Mouse (Mus musculus) urinary bladder, postnatal 10 days (tissue): ENCODE measurements around the gene Cebpb.

Experiments
- DNase-seq: peaks from one replicate; pipeline ENCODE4 v3.0.0; 2022; ENCODE audit warnings: low spot score

The Cebpb gene

DNA sequence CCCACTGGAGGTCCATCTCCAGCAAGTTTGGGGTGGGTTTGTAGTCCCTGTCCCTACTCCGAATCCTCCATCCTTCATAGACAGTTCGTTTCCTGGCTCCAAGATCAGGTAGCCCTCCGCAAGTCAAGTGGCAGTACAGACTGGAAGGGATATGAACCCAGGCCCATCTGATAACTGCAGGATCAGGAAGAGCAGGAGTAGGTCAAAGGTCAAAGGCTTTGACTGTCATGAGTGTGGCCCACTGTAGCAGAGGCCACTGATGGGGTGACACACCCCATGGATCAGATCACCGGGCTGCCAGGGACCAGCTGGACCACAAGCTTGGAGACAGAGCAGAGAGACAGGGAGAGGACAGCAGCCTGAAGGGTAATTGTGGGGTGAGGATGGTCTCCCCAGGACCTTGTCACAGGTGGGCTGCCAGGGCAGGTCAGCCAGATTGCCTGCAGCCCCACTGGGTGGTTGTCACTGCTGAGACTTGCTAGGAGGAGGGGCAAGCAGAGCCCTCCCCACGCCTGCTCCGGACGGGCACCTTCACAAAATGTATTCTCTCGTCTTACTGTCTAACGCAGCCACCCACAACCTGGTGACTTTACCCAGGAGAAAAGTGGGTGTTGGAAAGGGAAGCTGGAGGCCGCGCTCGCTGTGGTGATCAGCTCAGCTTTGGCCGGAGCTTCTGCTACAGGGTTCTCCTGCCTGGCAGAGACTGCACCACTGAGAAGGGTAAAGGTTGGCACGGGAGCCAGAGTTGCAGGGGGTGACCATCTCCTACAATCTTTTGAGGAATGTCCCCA is 3.4 kb downstream of the Cebpb start:
- no peak for DNase-seq

DNA sequence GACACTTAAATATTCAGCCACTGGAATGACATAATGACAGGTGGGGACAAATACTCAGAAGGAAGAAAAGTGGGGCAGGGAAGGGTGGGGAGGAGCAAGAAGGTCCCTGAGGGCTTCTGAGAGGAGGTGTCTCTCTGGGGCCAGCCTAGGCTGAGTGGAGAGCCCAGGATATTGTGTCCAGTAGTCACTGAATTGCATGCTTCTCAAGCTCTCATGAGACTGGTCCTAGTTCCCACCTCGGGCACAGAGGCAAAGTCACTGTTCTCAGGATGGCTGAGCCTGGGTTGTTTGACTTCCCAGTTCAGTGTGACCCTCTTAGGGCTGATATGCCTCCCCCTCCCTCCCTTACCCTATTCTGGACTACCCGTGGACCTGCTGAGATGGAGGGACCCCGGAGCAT is 4.1 kb downstream of the Cebpb start:
- no peak for DNase-seq

DNA sequence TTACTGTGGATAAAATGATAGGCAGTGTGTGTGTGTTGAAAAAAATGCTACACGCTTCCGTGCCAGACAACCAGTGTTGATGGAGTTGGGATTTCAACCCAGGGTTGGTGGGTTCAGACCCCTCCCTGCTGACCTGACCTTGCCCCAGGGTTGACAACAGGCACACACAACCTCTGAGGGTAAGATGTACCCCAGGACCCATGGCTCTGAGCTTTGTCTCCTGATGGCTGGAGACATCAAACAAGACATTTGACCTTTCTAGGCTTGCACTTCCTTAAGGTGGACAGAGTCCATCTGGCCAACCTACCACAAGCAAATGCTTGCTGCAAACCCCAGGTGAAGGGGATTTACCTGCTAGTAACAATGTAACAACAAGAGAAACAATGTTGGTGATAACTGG is 4.8 kb downstream of the Cebpb start:
- no peak for DNase-seq

DNA sequence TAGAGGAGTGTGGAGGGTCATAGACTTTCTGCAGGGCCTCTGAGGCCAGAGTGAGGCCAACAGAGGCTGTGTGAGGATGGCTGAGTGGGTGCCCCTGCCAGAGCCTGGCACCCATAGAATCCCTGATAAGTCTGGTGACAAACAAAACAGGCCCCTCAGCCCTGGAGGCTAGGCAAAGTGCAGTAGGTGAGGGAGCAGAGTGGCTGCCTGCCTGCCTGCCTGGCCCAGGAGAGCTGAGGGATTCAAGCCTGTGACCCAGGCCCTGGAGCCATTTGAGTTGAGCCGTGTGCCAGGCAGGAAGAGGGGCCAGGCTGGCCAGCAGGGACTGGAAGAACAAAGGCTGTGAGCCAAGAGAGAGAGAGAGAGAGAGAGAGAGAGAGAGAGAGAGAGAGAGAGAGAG is 5.5 kb downstream of the Cebpb start:
- no peak for DNase-seq

DNA sequence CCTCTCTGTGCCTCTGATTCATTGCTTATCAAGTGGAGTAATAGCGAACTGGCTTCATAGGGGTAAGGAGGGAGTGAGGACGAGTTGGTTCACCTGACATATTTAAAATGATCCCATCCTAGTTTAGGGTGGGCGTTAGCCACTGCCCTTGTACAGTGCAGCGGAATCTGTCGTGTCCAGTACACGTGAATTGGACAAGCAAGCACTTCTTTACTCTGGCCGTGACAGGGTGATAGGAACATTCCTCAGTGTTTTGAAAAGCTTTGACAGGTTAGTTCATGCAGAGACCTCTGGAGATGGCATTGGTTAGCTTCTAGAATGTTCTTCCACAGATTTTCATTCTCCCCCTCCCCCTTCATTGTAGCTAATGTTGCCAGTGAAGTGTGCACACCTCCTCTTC is 6.2 kb downstream of the Cebpb start:
- DNase-seq: no peak

DNA sequence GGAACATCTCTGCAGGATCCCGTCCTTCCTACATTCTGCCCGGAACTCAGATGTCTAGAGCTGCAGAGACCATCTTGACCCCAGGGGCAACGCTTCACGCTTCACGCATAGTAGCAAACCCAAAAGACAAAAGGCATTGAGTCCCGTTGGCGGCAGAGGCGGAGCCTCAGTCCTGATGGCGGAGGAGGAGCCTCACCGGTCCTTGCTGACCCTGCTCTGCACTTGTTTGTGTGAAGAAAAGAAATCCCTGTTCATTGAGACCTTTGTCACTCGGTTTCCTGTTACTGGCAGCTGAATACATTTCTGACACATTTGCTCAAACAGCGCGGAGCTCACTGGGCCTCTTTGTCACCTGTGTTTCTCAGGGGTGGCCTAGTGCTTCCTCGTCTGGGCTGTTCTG is 6.8 kb downstream of the Cebpb start:
- no peak for DNase-seq

DNA sequence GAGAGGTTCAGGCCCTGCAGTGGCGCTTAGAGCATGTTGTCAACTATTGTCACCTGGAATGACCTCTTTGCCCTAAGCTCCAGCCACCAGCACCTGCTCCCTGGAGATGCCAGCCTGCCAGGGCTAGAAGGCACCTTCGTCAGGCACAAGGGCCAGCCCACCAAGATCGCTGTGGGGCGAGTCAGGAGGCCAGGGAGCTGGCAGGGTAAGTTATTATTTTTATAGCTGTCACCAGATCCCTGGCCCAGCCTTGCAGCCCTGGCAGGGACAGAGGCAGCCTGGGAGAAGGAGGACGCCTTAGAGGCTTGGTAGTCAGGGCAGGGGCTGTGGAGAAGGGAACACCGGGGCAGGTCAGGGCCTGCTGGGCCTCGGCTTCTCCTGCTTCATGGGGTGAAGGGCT is 7.4 kb downstream of the Cebpb start:
- DNase-seq: no peak

DNA sequence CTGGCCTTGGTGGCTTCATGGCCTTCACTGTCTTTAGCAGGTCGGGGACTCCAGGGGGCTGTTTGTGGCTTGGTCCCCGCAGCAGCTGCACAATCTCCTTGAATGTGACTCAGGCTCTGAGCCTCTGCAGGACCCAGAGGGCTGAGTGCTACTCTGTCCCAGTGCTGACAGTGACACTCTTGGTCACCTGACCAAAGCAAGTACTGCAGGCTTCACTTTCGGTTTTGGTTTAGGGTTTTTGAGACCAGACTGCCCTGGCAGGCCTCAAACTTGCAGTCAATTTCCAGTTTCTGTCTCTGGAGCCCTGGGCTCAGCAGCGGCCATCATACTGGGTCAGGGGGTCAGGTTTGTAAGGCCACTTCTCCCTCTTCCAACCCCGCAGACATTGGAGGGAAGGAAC is 9.2 kb downstream of the Cebpb start:
- DNase-seq: no peak

DNA sequence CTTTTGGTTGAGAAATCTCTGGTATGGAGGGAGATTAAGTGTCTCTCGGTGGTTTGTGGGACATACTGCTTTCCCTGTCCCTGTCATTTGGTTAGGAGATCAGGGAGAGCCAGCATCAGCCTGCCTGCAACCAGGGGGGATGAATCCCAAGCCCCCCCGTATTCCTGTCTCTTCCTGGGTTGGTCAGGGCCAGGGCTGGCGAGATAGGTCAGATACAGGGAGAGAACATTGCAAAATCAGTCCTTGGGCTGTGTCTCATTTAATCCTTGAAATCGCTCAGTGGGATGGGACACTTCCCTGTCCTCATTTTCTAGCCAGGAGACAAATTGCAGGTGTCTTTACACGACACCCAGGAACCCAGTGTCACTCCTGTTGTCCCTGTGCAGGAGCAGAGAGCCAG is 11.3 kb downstream of the Cebpb start:
- DNase-seq: no peak

DNA sequence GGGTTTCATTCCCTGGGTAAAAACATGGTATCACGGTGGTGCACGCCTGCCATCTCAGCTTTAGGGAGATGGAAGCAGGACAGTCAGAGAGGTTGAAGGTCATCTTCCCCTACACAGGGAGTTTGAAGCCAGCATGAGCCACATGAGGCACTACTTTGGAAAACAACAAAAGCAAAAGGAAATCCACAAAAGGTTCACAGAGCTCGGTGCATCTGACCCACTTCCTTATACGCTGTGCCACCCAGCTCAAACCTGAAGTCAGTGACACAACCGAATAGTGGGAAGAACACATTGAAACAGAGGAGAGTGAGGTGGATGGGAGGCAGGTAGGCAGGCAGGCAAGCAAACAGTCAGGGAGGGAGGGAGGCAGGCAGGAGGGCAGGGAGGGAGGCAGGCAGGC is 12.8 kb downstream of the Cebpb start:
- DNase-seq: no peak

DNA sequence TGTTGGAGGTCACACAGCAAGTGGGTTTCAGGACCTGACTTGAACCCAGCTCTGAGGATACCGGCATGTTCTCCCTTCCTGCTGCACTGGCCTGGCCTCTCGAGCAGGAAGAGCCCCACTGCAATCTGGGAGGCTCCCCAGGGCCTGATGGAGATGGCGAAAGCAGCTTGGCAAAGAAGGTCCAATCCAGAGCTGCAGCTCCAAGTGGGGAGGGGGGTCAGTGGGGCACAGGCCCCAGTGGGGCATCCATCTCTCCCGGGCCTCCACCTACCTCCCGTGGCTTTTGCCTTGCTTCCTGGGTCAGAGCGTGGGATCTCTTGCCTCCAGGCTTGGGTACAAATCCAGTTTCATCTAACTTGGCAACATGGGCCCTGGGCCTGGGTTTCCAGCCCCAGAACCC is 13.4 kb downstream of the Cebpb start:
- no peak for DNase-seq

DNA sequence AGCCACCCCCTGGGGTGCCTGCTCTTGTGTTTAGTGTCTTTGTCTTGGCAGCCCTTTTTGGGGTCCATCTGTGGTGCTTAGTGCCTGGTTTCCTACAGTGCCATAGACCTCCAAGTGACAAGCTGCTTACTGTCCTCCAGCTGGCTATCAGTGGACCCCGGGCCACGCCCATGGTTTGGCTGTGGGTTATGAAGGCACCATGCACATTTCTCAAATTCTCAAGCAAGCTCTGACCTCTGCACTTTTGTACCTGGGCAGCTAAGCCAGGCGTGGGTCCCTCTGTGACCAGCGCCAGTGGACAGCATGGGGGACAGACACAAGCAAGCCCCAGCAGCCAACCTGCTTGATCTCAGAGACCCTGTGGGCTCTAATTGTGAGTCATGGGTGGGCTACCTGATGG is 15.7 kb downstream of the Cebpb start:
- DNase-seq: no peak

DNA sequence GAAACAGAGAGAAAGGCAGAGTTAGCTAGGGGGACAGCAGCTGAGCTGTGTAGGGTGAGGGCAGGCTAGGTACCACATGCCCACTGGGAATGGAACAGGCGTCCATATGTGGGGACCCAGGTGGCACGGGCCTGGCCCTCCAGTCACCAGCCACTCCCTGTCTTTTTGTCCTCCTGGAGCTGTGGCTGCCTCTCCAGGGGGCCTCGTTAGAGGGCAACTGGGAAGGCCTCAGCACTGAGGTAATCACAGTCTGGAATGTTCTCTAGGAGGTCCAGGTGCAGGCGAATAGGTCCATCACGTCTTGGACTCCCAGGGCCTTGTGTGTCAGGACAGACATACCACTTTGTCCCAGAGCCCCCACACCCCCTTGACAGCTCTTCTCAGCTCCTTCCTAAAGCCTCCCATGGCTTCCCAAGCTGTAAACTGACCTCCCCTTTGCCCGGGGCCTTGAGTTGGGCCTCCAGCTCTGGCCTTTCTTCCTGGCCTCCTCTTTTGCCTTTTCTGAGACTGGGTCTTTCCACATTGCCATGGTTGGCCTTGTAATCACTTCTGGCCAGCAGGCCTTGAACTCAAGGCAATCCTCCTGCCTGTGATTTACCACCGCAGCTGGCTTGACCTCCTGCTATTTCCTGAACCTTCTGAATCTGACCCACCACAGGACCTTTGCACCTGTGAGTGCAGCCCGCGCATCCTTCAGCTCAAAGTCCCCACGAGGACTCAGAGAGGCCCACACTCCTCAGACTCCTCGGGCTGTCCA is 17.6 kb downstream of the Cebpb start:
- no peak for DNase-seq

DNA sequence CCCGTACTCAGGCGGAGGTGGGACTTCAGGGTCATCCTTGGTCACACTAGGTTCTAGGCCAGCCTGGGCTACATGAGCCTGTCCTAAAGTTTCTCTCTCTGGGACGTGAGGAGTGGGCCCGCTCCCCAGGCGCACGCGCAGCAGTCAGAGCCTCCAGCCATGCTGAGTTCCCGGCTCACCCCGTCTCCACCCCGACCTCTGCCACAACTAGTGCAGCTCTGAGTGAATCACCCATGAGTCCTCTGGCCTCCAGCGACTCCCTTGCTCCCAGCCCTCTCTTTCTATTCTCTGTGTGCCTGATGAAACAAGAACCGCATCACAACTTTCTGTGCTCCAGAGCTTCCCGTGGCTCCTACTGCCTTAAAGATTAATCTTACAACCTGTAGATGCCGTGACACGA is 19.7 kb downstream of the Cebpb start:
- no peak for DNase-seq

DNA sequence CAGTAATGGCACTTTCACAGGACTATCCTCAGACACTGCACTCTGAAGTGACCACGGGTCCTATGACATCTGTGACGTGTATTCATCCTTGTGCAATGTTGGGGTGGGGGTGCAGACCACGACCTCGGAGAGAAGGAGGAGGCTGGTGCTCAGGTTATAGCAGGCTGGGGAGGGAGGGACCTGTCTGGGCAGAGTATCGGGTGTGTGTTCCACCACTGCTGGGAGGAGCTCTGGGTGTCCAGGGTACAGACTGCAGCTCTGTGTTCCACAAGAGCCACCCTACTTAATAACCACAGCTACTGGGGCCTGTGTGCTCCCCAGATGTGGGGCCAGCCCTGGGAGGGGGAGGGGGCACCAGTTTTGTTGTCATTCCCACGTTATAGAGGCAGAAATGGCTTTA is 21.3 kb downstream of the Cebpb start:
- no peak for DNase-seq

DNA sequence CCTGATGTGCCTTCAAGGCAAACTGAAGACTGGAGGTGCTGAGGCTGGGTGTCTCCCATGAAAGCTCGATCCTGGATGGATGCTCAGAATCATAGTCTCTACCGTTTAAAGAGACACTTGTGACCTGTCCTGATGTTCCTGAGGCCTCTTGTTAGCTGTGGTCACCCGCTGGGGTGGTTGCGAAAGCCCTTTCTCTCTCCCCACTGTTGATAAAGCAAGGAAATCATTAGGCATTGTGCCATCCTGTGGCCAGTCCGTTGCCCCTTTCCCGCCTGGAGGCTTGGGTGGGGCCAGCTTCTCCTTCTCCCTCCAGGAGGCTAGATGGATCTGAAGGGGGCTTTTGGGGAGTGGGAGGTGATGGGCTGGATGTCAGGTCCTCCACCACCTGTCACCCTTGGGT is 21.9 kb downstream of the Cebpb start:
- DNase-seq: no peak

DNA sequence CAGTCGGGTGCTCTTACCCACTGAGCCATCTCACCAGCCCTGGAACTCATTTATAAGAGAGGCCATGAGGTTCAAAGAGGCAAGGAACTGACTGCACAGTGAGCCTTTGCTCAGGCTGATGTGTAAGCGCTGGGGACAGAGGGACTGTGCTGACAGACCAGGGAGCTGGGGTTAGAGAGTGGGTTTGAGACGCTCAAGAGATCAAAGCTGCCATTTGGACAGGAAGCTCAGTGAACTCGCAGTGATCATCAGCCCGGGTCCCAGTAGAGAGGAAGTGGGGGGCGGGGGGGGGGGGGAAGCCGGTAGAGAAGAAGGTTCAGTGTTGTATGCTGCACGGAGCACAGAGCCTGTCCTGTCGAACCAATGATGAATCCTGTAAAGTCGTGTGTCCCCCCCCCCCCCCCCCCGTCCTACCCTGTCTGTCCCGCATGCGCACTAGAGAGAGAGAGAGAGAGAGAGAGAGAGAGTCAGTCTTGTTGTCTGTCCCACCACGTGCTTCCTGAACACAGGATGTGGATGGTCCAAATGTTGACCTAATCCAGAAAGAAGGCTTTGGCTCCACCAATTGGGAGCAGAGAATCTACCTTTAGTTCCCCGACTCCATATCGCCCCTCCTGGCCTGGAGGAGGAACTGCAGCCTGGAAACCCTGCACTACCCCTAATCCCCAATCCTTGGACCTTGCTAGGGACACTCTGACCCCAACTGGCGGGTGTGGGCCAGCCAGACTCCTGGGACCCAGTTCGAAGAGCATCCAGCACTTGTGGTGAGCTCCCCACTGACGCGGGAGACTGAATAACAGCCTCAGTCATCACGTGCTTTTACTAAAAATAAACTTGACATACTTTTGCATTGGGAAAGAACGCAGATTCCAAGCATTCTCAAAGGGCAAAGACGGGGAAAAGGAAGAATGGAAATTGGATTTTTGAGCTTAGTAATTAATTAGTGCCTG is 24.4 kb downstream of the Cebpb start:
- DNase-seq: no peak

DNA sequence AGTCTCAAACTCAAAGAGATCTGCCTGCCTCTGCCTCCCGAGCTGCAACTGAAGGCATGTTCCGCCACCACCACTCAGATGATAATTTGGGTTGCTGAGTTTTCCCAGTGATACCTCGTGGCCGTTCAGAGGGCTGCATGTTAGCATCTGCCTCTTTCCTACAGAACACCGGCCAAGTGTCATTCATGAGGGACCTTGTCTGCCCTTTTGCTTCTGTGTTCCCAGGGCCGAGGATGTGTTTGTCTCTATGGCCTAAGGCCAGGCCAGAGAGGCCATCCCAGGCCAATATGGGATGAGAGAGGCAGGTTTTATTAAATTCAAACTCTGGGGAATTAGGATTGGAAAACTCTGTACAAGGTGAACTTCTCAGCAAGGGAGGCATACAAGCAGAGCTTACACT is 25.6 kb downstream of the Cebpb start:
- no peak for DNase-seq

DNA sequence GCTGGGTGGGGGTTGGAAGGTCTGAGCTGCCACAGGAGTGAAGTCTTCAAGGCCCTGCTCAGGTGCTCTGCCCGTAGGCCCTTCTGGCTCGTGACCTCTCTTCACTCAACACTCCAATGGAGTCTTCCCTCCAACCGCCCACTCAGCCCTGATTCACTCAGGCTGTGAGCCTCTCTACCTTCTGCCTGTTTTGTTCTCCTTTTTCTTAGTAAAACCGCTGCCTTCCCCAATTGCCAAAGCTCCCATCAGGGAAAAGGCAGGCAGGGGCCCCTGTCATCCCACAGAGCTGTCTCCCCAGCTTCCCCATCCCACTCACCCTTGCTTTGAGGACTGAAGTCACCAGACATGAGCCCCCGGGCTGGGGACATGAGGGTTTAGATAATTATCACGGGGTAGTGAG is 26.3 kb downstream of the Cebpb start:
- no peak for DNase-seq

DNA sequence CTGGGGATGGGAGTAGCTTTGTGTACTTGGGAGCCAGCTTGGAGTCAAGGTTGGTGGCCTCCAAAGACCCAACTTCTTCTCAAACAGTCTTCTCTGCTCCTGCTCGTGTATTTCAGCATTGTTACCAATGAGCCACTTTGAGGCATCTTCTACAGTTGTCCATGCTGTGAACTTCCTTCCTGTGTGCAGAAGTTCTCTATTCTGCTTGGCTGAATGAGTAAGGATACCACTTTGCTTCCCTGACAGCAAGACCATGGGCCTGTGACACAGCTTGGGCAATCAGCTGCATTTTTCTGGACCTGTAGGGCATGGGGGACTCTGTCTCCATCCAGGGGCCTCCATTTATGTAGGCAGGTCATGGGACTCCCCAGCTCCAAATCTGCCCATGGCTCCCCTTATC is 28.5 kb downstream of the Cebpb start:
- no peak for DNase-seq

DNA sequence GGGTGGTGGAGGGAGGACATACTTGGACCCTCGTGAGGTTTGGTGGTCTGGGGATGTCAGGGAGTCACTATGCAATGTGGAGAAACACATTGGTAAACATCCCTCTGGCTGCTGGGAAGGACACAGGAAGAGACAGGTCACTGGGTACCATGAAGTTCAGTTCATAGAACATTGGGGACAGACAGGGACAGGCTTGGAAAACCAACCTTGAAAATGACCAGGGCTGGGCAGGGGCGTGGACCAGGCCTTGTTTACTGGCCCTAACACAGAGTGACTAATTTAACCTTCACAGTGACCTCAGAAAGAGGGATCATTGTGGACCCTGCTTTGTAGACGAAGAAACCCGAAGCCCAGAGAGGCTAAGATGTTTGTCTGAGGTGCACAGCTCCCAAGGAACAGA is 30.8 kb downstream of the Cebpb start:
- no peak for DNase-seq

DNA sequence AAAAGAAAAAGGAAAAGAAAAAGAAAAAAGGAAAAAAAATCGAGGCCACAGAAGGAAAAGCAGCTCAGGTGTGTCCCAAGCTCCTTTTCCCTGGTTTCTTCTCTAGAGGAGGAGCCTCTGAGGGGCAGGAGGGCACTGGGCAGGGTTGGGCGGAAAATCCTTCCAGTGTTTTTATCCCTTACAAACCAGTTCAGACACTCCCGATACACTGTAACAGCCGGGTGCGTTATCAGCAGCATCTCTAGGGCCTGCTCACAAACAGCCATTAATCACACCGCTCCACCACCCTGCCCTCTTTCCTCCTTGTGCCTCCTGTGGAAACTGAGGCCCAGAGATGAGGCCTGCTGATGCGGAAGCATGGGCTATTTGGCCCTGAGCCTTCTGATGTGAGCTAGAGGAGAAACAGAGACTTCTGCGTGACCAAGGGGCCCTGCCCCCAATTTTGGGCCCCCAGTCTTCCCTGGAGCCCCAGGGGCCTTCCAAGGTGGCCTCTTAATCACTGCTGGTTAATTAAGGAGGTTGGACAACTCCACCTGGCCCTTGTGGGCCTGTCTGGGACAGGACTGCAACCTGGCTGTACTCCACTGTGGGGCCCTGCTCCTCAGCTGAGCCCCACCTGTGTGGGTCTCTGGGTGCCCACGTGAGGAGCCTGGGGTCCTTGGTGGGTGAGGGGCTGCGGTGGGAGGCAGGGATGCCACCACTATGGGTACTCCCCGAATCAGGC is 32.6 kb downstream of the Cebpb start:
- no peak for DNase-seq
